Mouse (Mus musculus) thymus, adult 2 months (tissue): ENCODE measurements around the gene Slc12a5. TPM values are rescaled to one million over a fixed set of nuclear protein-coding genes. Genes with fewer than 3 reads are reported as not detected.
A peak's percentile ranks its signal among the peaks of the same experiment; 100 is the strongest.

ENCODE experiments used
- DNase-seq: peaks from one replicate; pipeline ENCODE4 v3.0.0; 2021
- H3K27ac ChIP-seq: fragments of 200-500 bp; 2 replicates; pipeline ENCODE4 v1.5.1; 2012; ENCODE audit warnings: low read length, control low read depth; ENCODE audit not compliant: control insufficient read depth, insufficient read depth
- H3K27me3 ChIP-seq: fragments of 200-500 bp; 2 replicates; pipeline ENCODE4 v1.6.1; 2012; ENCODE audit warnings: mild to moderate bottlenecking, low read length, moderate library complexity, mixed read lengths; ENCODE audit not compliant: control insufficient read depth, insufficient read depth
- H3K36me3 ChIP-seq: fragments of 200-500 bp; 2 replicates; pipeline ENCODE4 v1.6.1; 2012; ENCODE audit warnings: mild to moderate bottlenecking, low read length, moderate library complexity; ENCODE audit not compliant: control insufficient read depth, insufficient read depth
- H3K4me1 ChIP-seq: fragments of 200-500 bp; replicated peaks from 2 replicates; pipeline ENCODE4 v1.6.1; 2012; ENCODE audit warnings: low read length; ENCODE audit not compliant: control insufficient read depth, insufficient read depth
- H3K4me3 ChIP-seq: fragments of 200-500 bp; 2 replicates; pipeline ENCODE4 v1.5.1; 2012; ENCODE audit warnings: mild to moderate bottlenecking, low read length, control low read depth, moderate library complexity; ENCODE audit not compliant: control insufficient read depth, insufficient read depth
- CTCF ChIP-seq: fragments of 200-500 bp; IDR thresholded peaks from 2 replicates; pipeline ENCODE4 v1.5.1; 2012; ENCODE audit warnings: mild to moderate bottlenecking, control low read depth, low read length, moderate library complexity, borderline replicate concordance; ENCODE audit not compliant: control insufficient read depth, poor library complexity, insufficient read depth; ENCODE audit errors: extremely low read depth
- POLR2A ChIP-seq: fragments of 200-500 bp; IDR thresholded peaks from 2 replicates; pipeline ENCODE4 v1.6.1; 2012; ENCODE audit warnings: mild to moderate bottlenecking, low read length, control low read depth, moderate library complexity; ENCODE audit not compliant: control insufficient read depth, poor library complexity, insufficient read depth; ENCODE audit errors: extremely low read depth
- WGBS: fragments of 180-500 bp; shearing (Covaris S2); methylation state at CpG from one replicate; pipeline ENCODE4 v1.1.7; 2018; 5-methylcytosine and 5-hydroxymethylcytosine counted together
- polyA plus RNA-seq: library from polyadenylated mRNA; depleted of rRNA; stranded (reverse); fragments of >200 nt; gene quantifications from 2 replicates; pipeline ENCODE4 v1.2.3, GENCODE M21; 2012

Gene Slc12a5
- polyA plus RNA-seq, 1 experiment = 1.3 TPM

DNA sequence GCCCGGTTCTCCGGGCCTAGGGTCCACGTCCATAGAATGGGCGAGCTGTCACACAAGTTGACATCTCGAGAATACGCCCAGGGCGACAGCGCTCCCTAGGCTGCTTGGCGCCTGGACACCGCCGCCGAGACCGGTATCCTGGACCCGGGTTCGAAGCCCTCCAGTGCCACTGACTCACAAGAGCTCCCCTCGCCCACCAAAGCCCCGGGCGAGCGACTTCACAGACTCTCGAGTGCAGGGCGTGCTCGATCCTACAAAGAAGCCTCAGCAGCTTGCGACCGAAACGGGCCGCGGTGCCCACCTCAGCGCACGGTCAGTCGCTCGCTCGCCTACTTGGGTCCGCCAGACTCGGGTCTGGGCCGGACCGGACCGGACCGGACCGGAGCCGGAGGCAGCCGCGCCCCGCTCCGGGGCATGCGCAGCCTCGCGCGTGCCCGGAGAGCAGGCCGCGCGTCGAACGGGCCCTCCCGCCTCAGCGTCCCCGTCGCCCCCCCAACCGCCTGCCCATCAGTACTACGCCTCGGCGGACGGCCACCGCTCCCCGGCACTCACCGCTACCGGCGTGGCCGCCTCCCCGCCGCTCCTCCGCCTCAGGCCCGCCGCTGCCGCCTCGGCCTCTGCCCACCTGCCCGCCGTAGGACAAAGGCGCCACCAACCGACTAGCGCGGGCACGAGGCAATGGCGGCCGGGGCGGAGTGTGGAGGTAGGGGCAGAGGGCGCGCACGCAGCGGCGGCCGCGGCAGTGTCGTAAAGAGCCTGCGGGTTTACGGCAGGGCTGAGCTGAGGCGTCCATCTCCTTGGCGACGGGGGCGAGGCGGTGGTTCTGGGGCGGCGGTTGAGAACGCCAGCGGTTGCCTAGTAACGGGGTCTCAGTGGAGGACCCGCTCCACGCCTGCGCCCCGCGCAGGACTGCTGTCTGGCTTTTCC is 73.8 kb downstream of the Slc12a5 start, which contains the start of gene Ncoa5:
Gene Ncoa5 (minus strand): TSS at position 737 of the 927 bp plus-strand sequence.
- TF ChIP-seq CTCF = peak; percentile 34; the same call in 1 of the 2 replicates
- peak; percentile 90 for TF ChIP-seq POLR2A
- under 1% methylated on average over 106 of the region's 111 CpGs for WGBS
- Histone ChIP-seq H3K4me1 (peaks cover 8% of the 10 kb centered on the region), H3K36me3 (no peaks in the 10 kb centered on the region), H3K4me3 (peak within 1 kb of the TSS; percentile 59), H3K27me3 (no peaks in the 10 kb centered on the region; the same call in 1 of the 2 replicates), H3K27ac (no peak within 1 kb of the TSS)
- DNase-seq = peak; percentile 100

GRCm38 (mm10) chr2:165035058-165035431 is 74.4 kb downstream of the Slc12a5 start:
- TF ChIP-seq POLR2A (no peak), CTCF (no peak)
- 67% methylated on average over 5 of the region's 5 CpGs for WGBS
- H3K4me3 ChIP-seq = no peak overlapping the region

DNA sequence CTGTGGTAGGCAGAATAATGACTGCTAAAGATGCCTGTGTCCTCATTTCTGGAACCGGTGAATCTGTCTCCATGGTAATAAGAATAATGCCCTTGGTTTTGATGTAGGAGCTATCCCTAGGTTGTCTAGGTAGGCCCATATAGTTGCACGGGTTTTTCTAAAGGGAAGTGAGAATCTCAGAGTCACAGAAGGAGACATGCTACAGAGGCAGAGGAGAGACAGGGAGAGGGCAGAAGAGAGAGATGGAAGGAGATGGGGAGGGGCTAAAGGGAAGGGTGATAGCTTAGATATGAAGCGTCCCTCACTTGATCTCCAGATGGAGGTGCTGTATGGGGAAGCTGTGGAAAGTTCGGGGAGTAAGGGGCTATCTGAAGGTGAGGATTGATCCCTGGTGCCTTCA is 76.8 kb downstream of the Slc12a5 start:
- no peak for DNase-seq
- Histone ChIP-seq H3K27ac (no peak overlapping the region), H3K4me1 (peaks cover 8% of the 10 kb centered on the region), H3K4me3 (no peak overlapping the region), H3K36me3 (no peaks in the 10 kb centered on the region), H3K27me3 (peaks cover 4% of the 10 kb centered on the region)
- WGBS = 63% methylated on average over 4 of the region's 4 CpGs
- TF ChIP-seq POLR2A = no peak
- TF ChIP-seq CTCF = no peak

More at GRCm38 (mm10) chr2:165035058-165035431, 74.4 kb downstream of the Slc12a5 start:
- no peak for DNase-seq
- H3K27ac ChIP-seq = no peak overlapping the region
- no peaks in the 10 kb centered on the region for H3K36me3 ChIP-seq
- H3K4me1 ChIP-seq = peaks cover 8% of the 10 kb centered on the region
- no peaks in the 10 kb centered on the region; the same call in 1 of the 2 replicates for H3K27me3 ChIP-seq

DNA sequence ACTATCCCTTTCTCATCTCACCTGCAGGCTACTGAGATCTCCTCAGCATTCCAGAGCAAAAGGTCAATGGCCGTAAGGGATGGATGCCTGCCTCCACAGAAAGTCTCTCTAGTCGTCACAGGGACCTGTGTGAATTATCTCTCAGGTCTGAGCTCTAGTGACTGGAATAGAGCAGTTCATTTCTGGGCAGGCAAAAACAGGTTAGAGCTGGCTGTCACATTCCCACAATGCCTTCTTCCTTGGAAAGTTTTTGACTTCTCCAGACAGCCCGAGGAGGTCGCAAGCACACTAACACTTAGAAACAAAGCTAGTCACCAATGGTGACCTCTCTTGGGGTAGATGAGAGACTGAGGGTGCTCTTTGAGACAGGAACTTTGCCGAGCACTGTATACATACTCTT is 81.5 kb downstream of the Slc12a5 start:
- 88% methylated on average over 5 of the region's 5 CpGs for WGBS
- H3K36me3 ChIP-seq = no peaks in the 10 kb centered on the region
- TF ChIP-seq CTCF = no peak
- TF ChIP-seq POLR2A = no peak

GRCm38 (mm10) chr2:165043090-165043636 is 82.6 kb downstream of the Slc12a5 start:
- TF ChIP-seq POLR2A (no peak), CTCF (no peak)
- DNase-seq = no peak
- H3K4me1 ChIP-seq = no peaks in the 10 kb centered on the region
- 10% methylated on average over 17 of the region's 17 CpGs for WGBS
- H3K27me3 ChIP-seq = peaks cover 4% of the 10 kb centered on the region
- no peak overlapping the region for H3K27ac ChIP-seq
- no peaks in the 10 kb centered on the region for H3K36me3 ChIP-seq
- H3K4me3 ChIP-seq = no peak overlapping the region

More for the DNA sequence above, 81.5 kb downstream of the Slc12a5 start:
- H3K27ac ChIP-seq = no peak overlapping the region
- H3K4me1 ChIP-seq = no peaks in the 10 kb centered on the region
- peaks cover 4% of the 10 kb centered on the region for H3K27me3 ChIP-seq
- no peak overlapping the region for H3K4me3 ChIP-seq
- DNase-seq = no peak

- no peaks in the 10 kb centered on the region for H3K4me1 ChIP-seq
- WGBS = 66% methylated on average over 2 of the region's 2 CpGs
- no peaks in the 10 kb centered on the region for H3K36me3 ChIP-seq
- H3K4me3 ChIP-seq = no peak overlapping the region
- no peak for DNase-seq
- no peak overlapping the region for H3K27ac ChIP-seq
- TF ChIP-seq POLR2A (no peak), CTCF (no peak)
- peaks cover 4% of the 10 kb centered on the region for H3K27me3 ChIP-seq
Observed at GRCm38 (mm10) chr2:165043729-165044128, 83.1 kb downstream of the Slc12a5 start.
